Mouse (Mus musculus): Measurements from ENCODE around the gene Olfr351.

Gene Olfr351

DNA sequence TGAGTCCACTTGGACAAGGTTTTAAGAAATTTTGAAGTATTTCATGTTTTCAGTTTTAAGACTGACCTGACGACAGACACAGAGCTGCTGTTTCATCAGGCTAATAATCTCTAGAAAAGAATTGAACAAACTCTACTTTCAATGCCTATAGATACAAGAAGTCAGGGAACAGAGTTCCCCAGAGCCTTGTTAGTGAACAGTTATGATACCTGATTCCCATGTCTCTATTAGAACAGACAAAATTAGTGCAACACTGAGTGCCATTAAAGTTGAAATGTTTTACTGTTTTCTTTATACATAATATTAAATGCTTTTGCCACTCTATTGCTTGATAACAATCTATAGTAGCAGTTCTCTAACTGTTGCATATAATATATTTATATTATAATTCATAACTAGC lies at the start of gene Olfr351:
Gene Olfr351 (minus strand): TSS at position 101 of the 400 bp plus-strand sequence.
- no peak for DNase-seq

DNA sequence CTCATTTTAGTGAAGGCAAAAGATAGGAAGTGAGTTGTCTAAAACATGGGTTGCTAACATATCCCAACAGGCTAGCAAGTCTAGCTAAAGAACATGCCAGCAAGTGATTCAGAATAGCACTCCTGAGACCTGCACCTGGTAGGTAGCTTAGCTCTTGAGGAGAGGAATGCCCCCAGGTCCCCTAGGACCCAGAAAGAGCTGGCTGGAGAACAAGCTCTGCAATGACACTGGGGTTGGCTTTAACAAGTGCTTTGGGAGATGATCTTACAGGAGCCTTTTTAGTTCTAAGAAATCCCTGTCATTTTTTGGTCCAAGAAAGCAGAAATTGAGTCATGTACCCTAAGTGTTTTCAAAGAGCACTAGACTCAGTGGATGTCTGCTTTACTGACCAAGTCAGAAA lies 42.9 kb upstream of the Olfr351 start, which contains the start of gene Olfr354:
Gene Olfr354 (plus strand): TSS at position 301 of the 400 bp plus-strand sequence.
- DNase-seq, result no peak

DNA sequence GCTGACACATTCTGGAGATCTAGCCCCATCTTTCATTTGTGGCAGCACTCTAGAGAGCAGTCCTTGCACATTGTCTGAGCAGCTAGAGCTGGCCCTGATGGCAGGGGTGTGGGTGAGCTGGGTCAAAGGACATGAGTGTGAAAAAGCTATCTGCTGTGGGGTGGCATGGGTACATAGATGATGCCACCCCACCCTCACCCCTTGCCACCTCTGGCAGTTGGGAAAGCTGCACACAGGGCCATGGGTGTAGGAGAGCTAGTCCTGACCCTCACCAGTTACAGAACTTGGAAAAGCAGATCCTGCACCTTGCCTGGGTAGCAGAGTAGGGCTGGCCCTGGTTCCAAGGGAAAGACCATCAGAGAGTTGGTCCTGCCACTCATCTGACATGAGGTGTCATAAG lies 34.7 kb upstream of the Olfr351 start:
- no peak for DNase-seq

DNA sequence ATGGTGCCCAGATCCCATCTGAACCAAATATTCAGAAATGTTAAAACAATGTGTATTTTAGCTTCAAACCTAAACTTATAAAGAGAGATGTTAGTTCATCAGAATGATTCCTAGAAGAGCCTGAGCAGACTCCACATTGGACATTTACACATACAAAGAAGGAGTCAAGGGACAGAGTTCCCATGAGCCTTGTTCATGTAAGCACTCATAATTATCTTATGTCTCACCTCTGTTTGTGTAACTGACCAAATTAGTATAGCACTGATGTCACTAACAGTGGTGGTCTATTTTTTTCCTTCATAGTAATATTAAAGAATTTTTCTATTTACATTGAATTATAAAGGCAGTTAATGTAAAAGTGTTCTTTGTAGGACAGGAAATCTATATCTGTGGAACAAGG lies 30.4 kb upstream of the Olfr351 start, which contains the start of gene Olfr353:
Gene Olfr353 (minus strand): TSS at position 101 of the 400 bp plus-strand sequence.
- no peak for DNase-seq

DNA sequence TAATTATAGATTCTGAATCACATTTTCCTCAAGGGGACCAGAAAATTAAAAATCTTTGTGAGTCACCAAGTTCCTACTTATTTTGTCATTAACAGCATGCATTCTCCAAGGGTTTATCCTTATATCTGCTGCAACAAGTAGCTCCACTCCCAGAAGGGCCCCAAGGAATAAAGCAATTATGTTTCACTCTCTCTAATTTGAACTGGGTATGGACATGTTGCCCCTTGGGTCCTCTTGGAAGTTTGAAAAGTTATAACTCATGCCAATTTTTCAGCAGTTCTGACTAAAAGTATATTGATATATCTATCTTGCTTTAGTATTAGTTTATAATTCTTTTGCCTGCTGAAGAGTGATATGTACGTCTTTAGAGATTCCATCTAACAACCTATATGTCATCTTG lies 5.7 kb upstream of the Olfr351 start, which contains the start of gene Olfr352:
Gene Olfr352 (plus strand): TSS at position 301 of the 400 bp plus-strand sequence.
- DNase-seq, result no peak

DNA sequence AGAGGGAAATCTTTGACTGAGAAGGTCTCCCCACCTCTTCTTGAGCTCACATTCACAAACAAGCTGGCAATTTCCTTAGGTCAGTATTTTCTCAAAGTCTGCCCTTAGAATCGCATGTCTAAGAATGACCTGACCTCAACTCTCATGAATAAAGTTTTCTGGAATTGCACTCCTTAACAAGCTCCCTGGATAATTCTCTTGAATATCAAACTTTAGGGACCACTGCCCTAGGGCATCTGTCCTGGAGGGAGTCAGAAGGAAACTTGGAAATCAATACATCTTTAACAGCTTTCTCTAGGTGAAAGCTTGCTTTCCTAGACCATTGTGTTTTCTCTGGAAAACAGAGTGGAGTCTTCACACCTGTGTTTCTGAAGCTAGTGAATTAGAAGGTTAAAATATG lies 16.4 kb downstream of the Olfr351 start, which contains the start of gene Olfr350:
Gene Olfr350 (plus strand): TSS at position 301 of the 400 bp plus-strand sequence.
- no peak for DNase-seq

DNA sequence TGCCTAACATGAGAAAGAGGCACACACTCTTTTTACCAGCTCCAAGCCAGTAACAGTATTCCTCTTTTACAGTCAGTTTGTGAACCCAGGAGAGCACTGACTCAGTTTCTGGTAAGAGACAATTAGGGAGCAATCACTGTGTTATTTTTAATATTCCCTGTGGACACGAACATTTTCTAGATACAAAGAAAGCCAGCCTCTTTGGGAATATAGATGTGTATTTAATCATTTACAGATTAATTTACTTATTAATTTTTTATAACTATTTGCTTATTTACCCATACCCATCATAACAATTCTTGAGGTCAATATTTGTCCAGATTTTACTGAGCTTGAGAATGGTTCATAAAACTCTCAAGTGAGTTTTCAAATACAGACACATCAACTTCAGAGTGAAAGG lies 45.5 kb downstream of the Olfr351 start, which contains the start of gene Olfr3:
Gene Olfr3 (minus strand): TSS at position 101 of the 400 bp plus-strand sequence.
- no peak for DNase-seq
